Mouse (Mus musculus): ENCODE data around the gene Gm21992.

DNA sequence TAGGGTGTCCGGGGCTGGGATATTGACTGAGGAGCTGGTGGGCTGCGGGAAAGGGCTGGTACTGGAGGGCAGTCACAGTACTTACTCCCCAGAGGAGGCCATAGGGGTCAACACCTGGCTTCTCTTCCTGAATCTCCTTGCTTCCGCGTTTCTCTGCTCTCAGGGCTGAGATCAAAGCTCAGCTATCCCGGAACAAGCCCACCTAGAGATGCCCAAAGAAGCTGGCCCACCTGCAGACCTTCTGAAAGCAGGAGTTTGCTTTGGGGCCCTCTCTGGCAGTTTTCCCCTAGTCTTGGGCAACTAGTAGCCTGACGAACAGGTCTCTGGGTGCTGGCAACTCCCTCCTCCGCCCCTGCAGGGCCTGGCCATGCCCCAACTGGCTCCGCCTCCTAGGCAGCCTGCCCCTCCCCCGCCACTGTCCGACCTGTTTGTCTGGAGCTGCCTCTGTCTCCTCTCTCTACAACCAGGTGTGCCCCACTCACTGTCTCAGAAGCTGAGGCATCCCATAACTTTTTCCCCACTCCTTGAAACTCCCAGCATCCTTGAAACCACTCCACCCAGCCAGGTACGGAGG is 90.7 kb downstream of the Gm21992 start:
- TF ChIP-seq ZC3H11A (IDR thresholded peaks at IDR 0.05; ENCODE audit: borderline replicate concordance, low read depth, low read length) (no peak), MAFK (IDR thresholded peaks at IDR 0.05; ENCODE audit: insufficient read depth, low read depth, low read length) (no peak)
